Mouse (Mus musculus) activated CD4-positive, CD25-positive, alpha-beta regulatory T cell, adult 9 weeks (primary cell): ENCODE data around the gene Olfr792. TPM values are rescaled to one million over a fixed set of nuclear protein-coding genes. Genes with fewer than 3 reads are reported as not detected.

Experiments
- polyA plus RNA-seq: library from polyadenylated mRNA; unstranded; fragments of 100-300 nt; shearing (Covaris generic); gene quantifications from one replicate; pipeline ENCODE4 v1.2.1, GENCODE M21; 2017

The Olfr792 gene
- polyA plus RNA-seq = not detected

DNA sequence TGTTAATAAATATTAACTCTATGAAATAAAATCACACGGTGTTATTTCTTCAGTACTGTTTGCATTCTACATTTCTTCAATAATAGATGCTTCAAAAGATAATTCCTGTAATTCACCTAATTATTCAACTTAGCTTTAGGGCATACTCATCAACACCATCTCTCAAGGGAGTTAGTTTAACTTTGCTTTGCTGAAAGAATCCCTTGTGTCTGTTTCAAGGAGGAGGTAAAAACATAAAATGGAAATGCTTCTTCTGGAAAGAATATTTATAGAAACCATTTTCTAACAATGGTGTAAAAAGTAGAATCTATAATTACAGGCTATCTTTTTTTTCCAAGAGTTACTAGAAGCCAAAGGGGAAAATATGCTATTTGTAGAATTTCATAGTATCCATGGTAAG is at the start of gene Olfr792:
Gene Olfr792 (plus strand): TSS at position 301 of the 400 bp plus-strand sequence.

DNA sequence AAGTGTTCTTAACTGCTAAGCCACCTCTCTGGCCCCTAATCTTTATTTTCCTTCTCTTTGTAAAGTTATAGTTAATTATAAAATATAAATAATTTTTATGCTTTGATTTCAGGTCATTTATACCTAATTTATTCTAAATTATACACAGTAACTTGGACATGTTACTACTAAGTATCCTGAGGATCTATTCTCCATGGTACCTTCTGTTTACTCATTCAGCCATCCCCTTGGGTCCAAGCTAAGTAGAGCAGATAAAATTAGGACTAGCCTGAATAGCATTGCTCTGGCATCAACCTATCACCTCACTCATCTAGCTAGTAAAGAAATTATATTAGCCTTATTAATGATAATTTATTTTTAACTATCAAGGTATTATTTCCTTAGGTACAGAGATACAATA is 40.8 kb upstream of the Olfr792 start, which contains the start of gene Olfr790:
Gene Olfr790 (plus strand): TSS at position 301 of the 400 bp plus-strand sequence.

DNA sequence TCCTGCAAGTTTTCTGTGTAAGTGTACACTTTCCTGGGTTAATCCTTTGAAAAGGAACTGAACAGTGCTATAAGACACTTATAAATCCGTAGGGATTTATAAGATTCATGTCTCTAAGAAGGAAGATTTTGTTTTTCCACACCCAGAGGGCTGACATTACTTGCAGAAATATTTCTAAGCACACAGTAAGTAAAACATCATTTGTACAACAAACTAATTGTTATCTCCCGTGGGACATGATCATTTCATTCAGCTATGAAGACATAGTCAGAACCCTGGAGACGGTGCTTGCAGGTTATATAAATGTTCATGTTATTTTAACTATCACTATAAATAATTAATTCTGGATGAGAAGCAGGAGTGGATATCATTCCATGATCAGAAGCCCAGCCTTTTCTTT is 17.5 kb upstream of the Olfr792 start, which contains the start of gene Olfr791:
Gene Olfr791 (plus strand): TSS at position 301 of the 400 bp plus-strand sequence.

DNA sequence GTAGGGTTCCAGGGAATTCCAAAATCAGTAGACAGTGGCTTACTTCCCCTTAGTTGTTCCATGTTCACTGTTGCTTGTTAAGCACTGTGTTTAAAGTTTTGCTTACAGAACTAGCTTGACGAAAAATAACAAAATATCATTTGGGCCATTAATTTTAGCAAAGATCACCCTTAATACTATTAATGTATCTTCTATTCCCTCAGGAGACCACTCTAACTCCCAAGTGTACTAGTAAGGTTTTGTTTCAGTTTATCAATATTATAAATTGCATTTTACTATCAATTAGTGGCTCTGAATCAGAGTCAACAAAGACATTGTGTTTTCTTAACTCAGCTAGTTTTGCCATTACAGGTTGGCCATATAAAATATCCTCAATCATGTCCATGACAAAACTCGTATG is 28.4 kb downstream of the Olfr792 start, which contains the start of gene Olfr794:
Gene Olfr794 (plus strand): TSS at position 301 of the 400 bp plus-strand sequence.

Other genes starting within 250 kb of the Olfr792 start
- gene Olfr780, start 221.0 kb upstream of the Olfr792 start, polyA plus RNA-seq = not detected
- not detected for gene Olfr781, start 210.3 kb upstream of the Olfr792 start, polyA plus RNA-seq
- gene Olfr782, start 190.3 kb upstream of the Olfr792 start, polyA plus RNA-seq = not detected
- gene Olfr784, start 155.1 kb upstream of the Olfr792 start, polyA plus RNA-seq = not detected
- gene Olfr785, start 133.7 kb upstream of the Olfr792 start, polyA plus RNA-seq = not detected
- gene Olfr786, start 111.9 kb upstream of the Olfr792 start, polyA plus RNA-seq = not detected
- 0.05 TPM for gene Olfr787, start 77.3 kb upstream of the Olfr792 start, polyA plus RNA-seq
- gene Olfr788, start 68.2 kb upstream of the Olfr792 start, polyA plus RNA-seq = not detected
- not detected for gene Olfr789, start 54.4 kb upstream of the Olfr792 start, polyA plus RNA-seq
- gene Olfr790, start 40.7 kb upstream of the Olfr792 start, polyA plus RNA-seq = not detected
- not detected for gene Olfr791, start 17.4 kb upstream of the Olfr792 start, polyA plus RNA-seq
- gene Olfr794, start 28.5 kb downstream of the Olfr792 start, polyA plus RNA-seq = not detected
- not detected for gene Olfr796, start 73.4 kb downstream of the Olfr792 start, polyA plus RNA-seq
- not detected for gene Olfr798, start 88.8 kb downstream of the Olfr792 start, polyA plus RNA-seq
- gene Olfr799, start 98.3 kb downstream of the Olfr792 start, polyA plus RNA-seq = not detected
- not detected for gene Olfr800, start 118.5 kb downstream of the Olfr792 start, polyA plus RNA-seq
- not detected for gene Olfr801, start 134.7 kb downstream of the Olfr792 start, polyA plus RNA-seq
- not detected for gene Olfr802, start 149.0 kb downstream of the Olfr792 start, polyA plus RNA-seq
- gene Olfr803, start 155.1 kb downstream of the Olfr792 start, polyA plus RNA-seq = not detected
- not detected for gene Olfr804, start 164.0 kb downstream of the Olfr792 start, polyA plus RNA-seq
- not detected for gene Olfr805, start 190.2 kb downstream of the Olfr792 start, polyA plus RNA-seq
- not detected for gene Olfr806, start 202.8 kb downstream of the Olfr792 start, polyA plus RNA-seq
- gene Olfr807, start 218.6 kb downstream of the Olfr792 start, polyA plus RNA-seq = not detected
- gene Olfr808, start 226.3 kb downstream of the Olfr792 start, polyA plus RNA-seq = not detected
- not detected for gene Olfr809, start 235.5 kb downstream of the Olfr792 start, polyA plus RNA-seq